Mouse (Mus musculus) left cerebral cortex, adult 2 months (tissue): ENCODE data around the gene Wrb. TPM values are rescaled to one million over a fixed set of nuclear protein-coding genes. Genes with fewer than 3 reads are reported as not detected.

Source experiments
- DNase-seq, 2 experiments: peaks; one replicate each; pipeline ENCODE4 v3.0.0; 2021 to 2022; ENCODE audit warnings: low spot score in 2 of 2, mixed read lengths in 1 of 2; ENCODE audit errors: extremely low spot score in 1 of 2
- H3K27ac ChIP-seq: fragments of 200-600 bp; 2 replicates; pipeline ENCODE4 v1.8.1; 2022
- H3K4me3 ChIP-seq: fragments of 200-600 bp; 2 replicates; pipeline ENCODE4 v1.8.1; 2022
- CTCF ChIP-seq: fragments of 200-600 bp; IDR thresholded peaks from 2 replicates; pipeline ENCODE4 v1.8.1; 2022; ENCODE audit warnings: antibody characterized with exemption, mild to moderate bottlenecking, moderate library complexity
- intact Hi-C: fragments of 180-260 bp; cut with DNase I; formaldehyde crosslinking; loops from one replicate; pipeline ENCODE4 v1.15.1; 2025
- total RNA-seq, 2 experiments: library from RNA; stranded (reverse); gene quantifications; 2 replicates each; pipeline ENCODE4 v1.2.3; 2021

Gene Wrb
- total RNA-seq, 2 experiments from 2014 or later, result 68.4 to 72.4 TPM

DNA sequence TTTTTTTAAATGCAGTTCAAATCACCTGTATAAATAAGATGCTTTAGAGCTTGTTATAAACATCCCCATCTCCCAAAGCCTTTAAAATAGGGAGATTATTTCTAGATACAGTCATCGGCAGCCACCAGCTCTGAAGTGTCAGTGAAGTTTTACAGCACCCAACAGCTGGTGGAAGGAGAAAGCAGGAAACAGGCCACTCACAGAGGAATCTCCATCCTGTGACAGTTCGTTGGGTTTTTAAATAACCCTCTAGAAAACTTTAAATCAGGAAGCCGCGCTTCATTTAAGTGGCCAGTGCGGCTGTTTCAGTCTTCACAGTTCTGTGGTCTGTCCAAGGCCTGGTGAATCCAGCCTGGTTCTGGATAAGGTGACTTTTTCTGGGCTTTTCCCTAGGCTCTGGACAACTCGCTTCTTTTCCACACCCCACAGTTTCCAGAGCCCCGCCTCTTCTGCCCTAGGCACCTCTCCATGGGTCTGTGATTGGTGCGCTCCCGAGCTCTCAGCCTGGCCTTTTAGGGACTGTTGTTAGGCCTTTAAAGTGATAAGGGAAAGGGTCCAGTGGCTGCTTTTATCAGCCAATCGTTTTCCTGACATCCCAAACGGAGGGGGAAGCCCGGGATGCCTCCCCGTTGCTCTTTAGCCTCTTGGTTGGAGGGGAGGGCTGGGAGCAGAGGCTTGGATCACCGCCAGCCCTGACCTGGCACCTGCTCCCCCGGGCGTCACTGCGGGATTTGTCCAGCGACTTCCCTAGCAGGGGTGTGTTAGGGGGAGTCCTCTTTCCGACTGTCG lies 54.9 kb downstream of the Wrb start, which contains the start of gene Sh3bgr:
TSS of gene Sh3bgr (plus strand) at position 538 of the 789 bp plus-strand sequence.
- no peak for TF ChIP-seq CTCF
- no peak for DNase-seq
- intact Hi-C loops, result loop anchor here (10.0 kb wide), 1 partner anchor 465 kb away; no protein-coding TSS in a partner anchor
- H3K27ac ChIP-seq, result no peak within 1 kb of the TSS
- peak within 1 kb of the TSS; percentile 38 for H3K4me3 ChIP-seq

DNA sequence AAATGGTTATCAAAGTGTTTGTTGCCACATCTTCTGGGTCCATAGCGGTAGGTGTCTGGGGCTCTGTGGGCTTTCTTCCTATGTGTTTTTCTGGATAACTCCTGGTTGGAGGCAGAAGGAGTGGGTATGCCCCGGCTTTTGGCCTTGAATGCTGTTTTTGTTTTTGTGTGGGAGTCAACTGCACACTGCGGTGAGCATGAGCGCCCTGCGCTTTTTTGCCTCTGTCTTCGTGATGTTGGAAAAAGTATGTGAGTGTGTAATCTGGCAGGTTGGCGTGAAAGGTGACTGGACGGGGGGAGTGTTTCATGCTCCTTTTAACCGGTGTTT lies 55.5 kb downstream of the Wrb start:
- intact Hi-C loops, result loop anchor here (10.0 kb wide), 1 partner anchor 464 kb away; no protein-coding TSS in a partner anchor
- H3K27ac ChIP-seq, result no peak overlapping the region
- no peak for DNase-seq
- no peak for TF ChIP-seq CTCF
- peak overlapping the region; percentile 38 for H3K4me3 ChIP-seq

DNA sequence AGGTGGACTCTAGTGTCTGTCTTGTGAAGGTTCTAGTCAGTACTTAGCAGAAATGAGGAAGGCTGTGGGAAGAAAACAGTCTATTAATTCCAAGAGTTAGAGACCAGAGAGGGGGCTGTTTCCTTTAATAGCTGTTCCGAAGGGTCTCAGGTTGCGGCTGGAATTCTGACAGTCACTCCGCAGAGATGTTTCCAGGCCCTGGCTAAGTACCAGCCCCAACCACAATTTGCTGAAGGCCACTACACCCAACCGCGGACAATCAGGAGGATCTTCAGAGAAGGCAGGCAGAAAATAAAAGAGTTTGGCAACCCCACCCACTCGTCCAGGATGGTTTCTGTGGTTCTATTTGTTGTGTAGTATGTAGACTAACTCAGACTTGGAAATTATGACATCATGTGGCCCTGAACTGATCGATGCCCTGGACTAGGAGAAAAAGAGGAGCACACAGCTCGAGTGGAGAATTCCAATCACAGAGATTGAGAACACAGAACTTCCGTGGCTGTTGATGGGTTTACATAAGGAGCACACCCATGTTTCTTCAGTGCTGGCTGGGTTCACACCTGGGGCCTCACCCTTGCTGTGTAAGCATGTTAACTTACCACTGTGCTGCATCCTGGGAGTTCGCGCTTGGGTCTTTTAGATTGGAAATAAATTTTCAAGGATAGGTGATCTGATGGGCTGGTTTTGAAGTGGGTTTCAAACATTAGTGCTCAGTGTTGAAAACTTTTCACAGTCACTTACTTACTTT lies 56.5 kb downstream of the Wrb start:
- H3K4me3 ChIP-seq, result no peak overlapping the region

More for the DNA sequence above, 56.5 kb downstream of the Wrb start:
- H3K27ac ChIP-seq, result no peak overlapping the region
- TF ChIP-seq CTCF, result no peak
- DNase-seq, result no peak
- intact Hi-C loops, result loop anchor here (10.0 kb wide), 1 partner anchor 463 kb away; no protein-coding TSS in a partner anchor

Other genes starting within 250 kb of the Wrb start
- 10 to 100 TPM; 15.9 to 16.0 TPM for gene Psmg1, start 154.4 kb upstream of the Wrb start, total RNA-seq
- 100 to 1,000 TPM; 164 to 167 TPM for gene Brwd1, start 62.9 kb upstream of the Wrb start, total RNA-seq
- 10 to 100 TPM; 49.5 to 61.2 TPM for gene Hmgn1, start 17.7 kb upstream of the Wrb start, total RNA-seq
- 1 to 10 TPM; 1.4 to 2.1 TPM for gene Lca5l, start 46.9 kb downstream of the Wrb start, total RNA-seq
- gene Sh3bgr, start 55.0 kb downstream of the Wrb start, total RNA-seq, result 1 to 10 TPM; 2.3 to 2.8 TPM
- 10 to 100 TPM; 17.2 to 20.5 TPM for gene B3galt5, start 90.4 kb downstream of the Wrb start, total RNA-seq